Mouse (Mus musculus): ENCODE measurements around the gene Grin1.

DNA sequence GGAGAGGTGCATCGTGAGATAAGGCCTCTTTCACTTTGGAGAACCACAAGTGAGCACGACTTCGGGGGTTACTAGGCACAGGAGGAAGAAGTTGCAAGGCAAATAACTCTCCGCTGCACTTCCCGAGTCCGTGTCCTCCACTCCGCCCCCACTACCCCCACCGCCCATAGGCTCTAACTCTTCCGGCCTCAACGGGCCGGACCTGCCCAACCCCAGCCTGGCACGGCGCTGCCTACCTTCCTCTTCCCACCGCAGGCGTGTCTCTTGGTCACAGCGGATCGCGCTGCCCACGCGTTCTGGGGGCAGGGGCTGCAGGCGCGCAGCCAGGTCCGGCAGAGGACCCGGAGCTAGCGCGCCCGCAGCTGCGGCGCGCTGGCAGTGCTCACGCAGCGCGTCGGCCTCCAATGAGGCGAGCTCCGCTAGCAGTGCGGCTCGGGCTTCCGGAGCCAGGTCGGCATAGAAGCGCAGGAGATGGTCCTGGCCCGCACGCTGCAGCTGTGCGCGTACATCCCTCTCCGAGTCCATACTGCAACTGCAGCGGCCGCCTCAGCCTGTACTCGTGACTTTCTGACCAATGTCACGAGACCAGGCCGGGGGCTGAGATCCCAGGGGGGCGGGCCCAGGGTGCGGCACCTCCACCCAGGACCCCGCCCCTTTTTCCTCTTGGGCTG is 46.2 kb upstream of the Grin1 start, which contains the start of gene Uap1l1:
- TF ChIP-seq CTCF (IDR thresholded peaks at IDR 0.05; ENCODE audit: low read depth) = no peak
- TF ChIP-seq EP300 (optimal IDR thresholded peaks at IDR 0.05) = no peak

Measured in stomach, postnatal 0 days (tissue).